Mouse (Mus musculus) induced T-regulatory cell, adult 2 months (primary cell): ENCODE measurements around the gene Frem1.

Experiments used
- DNase-seq: peaks from one replicate; pipeline ENCODE4 v3.0.0-alpha.2; 2012; ENCODE audit warnings: low read depth

Gene Frem1

GRCm38 (mm10) chr4:83030097-83030496 is 22.0 kb downstream of the Frem1 start:
- no peak for DNase-seq

GRCm38 (mm10) chr4:83020759-83021555 is 31.2 kb downstream of the Frem1 start:
- no peak for DNase-seq

- no peak for DNase-seq
Measured at GRCm38 (mm10) chr4:83018111-83019105, 33.7 kb downstream of the Frem1 start.

- DNase-seq, result no peak
Measured at GRCm38 (mm10) chr4:83014538-83014937, 37.6 kb downstream of the Frem1 start.

GRCm38 (mm10) chr4:83004086-83004485 is 48.1 kb downstream of the Frem1 start:
- no peak for DNase-seq

GRCm38 (mm10) chr4:82992042-82992441 is 60.1 kb downstream of the Frem1 start:
- DNase-seq, result no peak

- DNase-seq, result no peak
Measured at GRCm38 (mm10) chr4:82990973-82991695, 61.0 kb downstream of the Frem1 start.

GRCm38 (mm10) chr4:82972381-82972780 is 79.8 kb downstream of the Frem1 start:
- no peak for DNase-seq

GRCm38 (mm10) chr4:82970901-82971648 is 81.1 kb downstream of the Frem1 start:
- no peak for DNase-seq

- DNase-seq, result no peak
Measured at GRCm38 (mm10) chr4:82961024-82961423, 91.1 kb downstream of the Frem1 start.

- DNase-seq, result no peak
Measured at GRCm38 (mm10) chr4:82957827-82958538, 94.2 kb downstream of the Frem1 start.

GRCm38 (mm10) chr4:82953992-82954391 is 98.1 kb downstream of the Frem1 start:
- no peak for DNase-seq

GRCm38 (mm10) chr4:82949511-82949910 is 102.6 kb downstream of the Frem1 start:
- DNase-seq, result no peak

GRCm38 (mm10) chr4:82946721-82947120 is 105.4 kb downstream of the Frem1 start:
- DNase-seq, result no peak

- DNase-seq, result no peak
Measured at GRCm38 (mm10) chr4:82946276-82946612, 105.9 kb downstream of the Frem1 start.

- DNase-seq, result no peak
Measured at GRCm38 (mm10) chr4:82945572-82946275, 106.4 kb downstream of the Frem1 start.

- DNase-seq, result no peak
Measured at GRCm38 (mm10) chr4:82940680-82941079, 111.5 kb downstream of the Frem1 start.

GRCm38 (mm10) chr4:82940248-82940647 is 111.9 kb downstream of the Frem1 start:
- DNase-seq, result no peak

GRCm38 (mm10) chr4:82934308-82934707 is 117.8 kb downstream of the Frem1 start:
- DNase-seq, result no peak

- peak; percentile 65 for DNase-seq
Measured at GRCm38 (mm10) chr4:82933698-82934210, 118.4 kb downstream of the Frem1 start.
